Mouse (Mus musculus) R1 (cell line): ENCODE data around the gene Gga2.

Experiments used
- DNase-seq: peaks from one replicate; pipeline ENCODE4 v3.0.0-alpha.2; 2018; ENCODE audit warnings: low read depth, low spot score

Gene Gga2

GRCm38 (mm10) chr7:122012370-122012769, 8.7 kb downstream of the Gga2 start:
- no peak for DNase-seq

- DNase-seq: peak; percentile 33
Measured at GRCm38 (mm10) chr7:122000396-122000795, 20.6 kb downstream of the Gga2 start.

- peak; percentile 69 for DNase-seq
Measured at GRCm38 (mm10) chr7:121995961-121996360, 25.1 kb downstream of the Gga2 start.

- peak; percentile 95 for DNase-seq
Measured at GRCm38 (mm10) chr7:121981307-121981871, 39.6 kb downstream of the Gga2 start, which contains the start of gene Cog7. Gene Cog7 (minus strand): TSS chr7:121981711.

GRCm38 (mm10) chr7:121975031-121975430, 46.0 kb downstream of the Gga2 start:
- peak; percentile 68 for DNase-seq

GRCm38 (mm10) chr7:121971698-121972097, 49.3 kb downstream of the Gga2 start:
- DNase-seq: no peak

GRCm38 (mm10) chr7:121970250-121970649, 50.8 kb downstream of the Gga2 start:
- no peak for DNase-seq

GRCm38 (mm10) chr7:121968816-121969215, 52.2 kb downstream of the Gga2 start:
- DNase-seq: no peak

- no peak for DNase-seq
Measured at GRCm38 (mm10) chr7:121968242-121968641, 52.8 kb downstream of the Gga2 start.

GRCm38 (mm10) chr7:121966169-121966568, 54.9 kb downstream of the Gga2 start:
- no peak for DNase-seq

GRCm38 (mm10) chr7:121963883-121964398, 57.1 kb downstream of the Gga2 start:
- peak; percentile 70 for DNase-seq

GRCm38 (mm10) chr7:121962571-121962959, 58.5 kb downstream of the Gga2 start:
- peak; percentile 48 for DNase-seq

- DNase-seq: no peak
Measured at GRCm38 (mm10) chr7:121961913-121962570, 59.0 kb downstream of the Gga2 start.

- DNase-seq: no peak
Measured at GRCm38 (mm10) chr7:121955802-121956201, 65.2 kb downstream of the Gga2 start.

GRCm38 (mm10) chr7:121954891-121955669, 65.9 kb downstream of the Gga2 start:
- no peak for DNase-seq

GRCm38 (mm10) chr7:121947513-121947912, 73.5 kb downstream of the Gga2 start:
- DNase-seq: peak; percentile 24

GRCm38 (mm10) chr7:121946196-121946595, 74.8 kb downstream of the Gga2 start:
- DNase-seq: no peak

- DNase-seq: no peak
Measured at GRCm38 (mm10) chr7:121942371-121942770, 78.7 kb downstream of the Gga2 start.

GRCm38 (mm10) chr7:121941640-121942039, 79.4 kb downstream of the Gga2 start:
- DNase-seq: no peak

GRCm38 (mm10) chr7:121941016-121941415, 80.0 kb downstream of the Gga2 start:
- DNase-seq: no peak

- no peak for DNase-seq
Measured at GRCm38 (mm10) chr7:121939729-121940128, 81.3 kb downstream of the Gga2 start.

GRCm38 (mm10) chr7:121939244-121939643, 81.8 kb downstream of the Gga2 start:
- no peak for DNase-seq
